ENCODE assay signal across 9 mouse cellular contexts in the genomic region with DNA sequence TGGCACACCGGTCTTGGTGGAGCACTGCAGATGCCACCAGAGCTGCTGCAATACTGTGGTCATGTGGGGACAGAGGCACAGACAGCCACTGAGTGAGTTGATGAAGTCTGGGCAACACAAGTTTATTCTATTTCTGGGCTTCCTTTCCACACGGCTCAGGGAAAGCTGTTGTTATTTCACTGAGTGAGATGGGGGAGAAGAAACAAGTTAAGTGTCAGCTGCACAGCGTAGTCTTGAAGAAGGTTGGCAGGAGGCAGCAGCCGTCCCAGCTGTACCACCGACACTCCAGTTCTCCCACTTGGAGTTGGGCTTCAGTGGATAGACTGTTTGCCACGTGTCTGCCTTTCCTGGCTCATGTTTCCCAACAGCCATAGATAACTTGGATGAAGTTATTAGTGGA.
DNase-seq lines count a peak whose midpoint lies in the region; ATAC-seq lines count a peak whose summit lies in the region.
"Had no signal": no experiment of that assay in that cellular context is flagged by ENCODE, and none has a peak within 500 bp of the region (broad histone marks: within the 10 kb centered on the region; RNA-seq: fewer than 3 reads in every experiment).

No protein-coding gene starts in this region.

- H3K27me3 ChIP-seq in limb, embryonic 13.5 days, result 0 out of 2 replicates have a peak, but pooled peaks cover 3% of the 10 kb centered on the region
- no peaks in the 10 kb centered on the region for H3K27me3 ChIP-seq in limb, embryonic 10.5 days (ENCODE audit: low read depth, poor library complexity, severe bottlenecking)

- H3K4me2 ChIP-seq in limb, embryonic 13.5 days (replicated peaks), result no peak overlapping the region

- WGBS in limb, embryonic 13.5 days, result 69% methylated on average over 6 of the region's 6 CpGs
- 88% methylated on average over 6 of the region's 6 CpGs for WGBS in limb, embryonic 10.5 days

- intact Hi-C loops in gastrocnemius, postnatal 36 days (cut with DNase I), result loop anchor here (5.0 kb wide), 1 partner anchor 85 kb away; no protein-coding TSS in a partner anchor

- H3K9me3 ChIP-seq in limb, embryonic 13.5 days, result no peaks in the 10 kb centered on the region
- no peaks in the 10 kb centered on the region for H3K9me3 ChIP-seq in limb, embryonic 10.5 days (replicated peaks)

- no peak for ATAC-seq in limb, embryonic 13.5 days (ENCODE audit: low FRiP score, low read depth)
- no peak for ATAC-seq in erythroid progenitor cell, adult 5-6 weeks (replicated peaks; ENCODE audit: low FRiP score, poor library complexity, severe bottlenecking)
- ATAC-seq: inflammation-experienced regulatory T-cells, adult 6 months had no signal

- no peak overlapping the region for H3K4me3 ChIP-seq in limb, embryonic 13.5 days
- H3K4me3 ChIP-seq in limb, embryonic 10.5 days, result no peak overlapping the region

- peak overlapping the region; percentile 7; the same call in 1 of the 2 replicates for H3K27ac ChIP-seq in limb, embryonic 13.5 days
- no peak overlapping the region for H3K27ac ChIP-seq in limb, embryonic 10.5 days

- H3K36me3 ChIP-seq in limb, embryonic 13.5 days, result no peaks in the 10 kb centered on the region
- H3K36me3 ChIP-seq in limb, embryonic 10.5 days, result no peaks in the 10 kb centered on the region

- peaks cover 24% of the 10 kb centered on the region for H3K4me1 ChIP-seq in limb, embryonic 13.5 days
- H3K4me1 ChIP-seq in limb, embryonic 10.5 days, result peaks cover 35% of the 10 kb centered on the region

- no peak for DNase-seq in limb, embryonic 10.5 days (ENCODE audit: low spot score)
- DNase-seq in frontal cortex, postnatal 10 days (ENCODE audit: low spot score in 2 of 2), result peak; percentile 63 to 74
- DNase-seq in layer of hippocampus, postnatal 14 days (ENCODE audit: low spot score in 2 of 2), result peak; percentile 51 to 73
- peak; percentile 76 to 86 for DNase-seq in right cerebral cortex, postnatal 36 days (ENCODE audit: low spot score in 2 of 2)
- no peak for DNase-seq in gastrocnemius, postnatal 36 days
- DNase-seq: cerebellum, adult 8-10 months had no signal

- H3K9ac ChIP-seq in limb, embryonic 13.5 days, result no peak overlapping the region

Comparison
In these comparisons a context has a peak if more than half of its experiments do, and no peak if none do; other contexts are left out.
1. DNase-seq: peak in frontal cortex, postnatal 10 days (2 of 2), layer of hippocampus, postnatal 14 days (2 of 2) and right cerebral cortex, postnatal 36 days (2 of 2); none in limb, embryonic 10.5 days (single experiment) and gastrocnemius, postnatal 36 days (0 of 2).